Mouse (Mus musculus) limb, embryonic 14.5 days (tissue): ENCODE data around the gene Carm1. TPM values are rescaled to one million over a fixed set of nuclear protein-coding genes. Genes with fewer than 3 reads are reported as not detected.
"Not testable (repeated sequence)": the region's sequence is repeated elsewhere in the genome, so short reads cannot be mapped to it uniquely, and the experiment has no call there.

Experiments
- ATAC-seq: fragments of 200-750 bp; cut with Nextera tagmentation; 2 replicates; pipeline ENCODE4 v1.8.0; 2017; ENCODE audit warnings: low read depth, moderate number of reproducible peaks, moderate TSS enrichment; ENCODE audit not compliant: low FRiP score
- DNase-seq: peaks from one replicate; pipeline ENCODE4 v3.0.0-alpha.2; 2015; ENCODE audit warnings: low spot score
- H3K27ac ChIP-seq: fragments of 300-500 bp; sonication (generic); replicated peaks from 2 replicates; pipeline ENCODE4 v1.5.1; 2014; ENCODE audit warnings: low read depth, mild to moderate bottlenecking, low read length, moderate library complexity, mixed read lengths
- H3K27me3 ChIP-seq: fragments of 300-500 bp; sonication (generic); 2 replicates; pipeline ENCODE4 v1.6.1; 2014; ENCODE audit warnings: low read length, mixed read lengths; ENCODE audit not compliant: control insufficient read depth, insufficient read depth
- H3K36me3 ChIP-seq: fragments of 300-500 bp; sonication (generic); 2 replicates; pipeline ENCODE4 v1.6.1; 2014; ENCODE audit warnings: mild to moderate bottlenecking, low read length, moderate library complexity, mixed read lengths; ENCODE audit not compliant: control insufficient read depth, insufficient read depth
- H3K4me1 ChIP-seq: fragments of 300-500 bp; sonication (generic); 2 replicates; pipeline ENCODE4 v1.6.1; 2014; ENCODE audit warnings: antibody characterized with exemption, low read length, mixed read lengths; ENCODE audit not compliant: control insufficient read depth, insufficient read depth
- H3K4me2 ChIP-seq: fragments of 300-500 bp; sonication (generic); replicated peaks from 2 replicates; pipeline ENCODE4 v1.6.1; 2014; ENCODE audit warnings: low read depth, mild to moderate bottlenecking, low read length, moderate library complexity; ENCODE audit not compliant: severe bottlenecking
- H3K4me3 ChIP-seq: fragments of 300-500 bp; sonication (generic); replicated peaks from 2 replicates; pipeline ENCODE4 v1.5.1; 2014; ENCODE audit warnings: low read length
- H3K9ac ChIP-seq: fragments of 300-500 bp; sonication (generic); 2 replicates; pipeline ENCODE4 v1.6.1; 2014; ENCODE audit warnings: mild to moderate bottlenecking, low read depth, low read length, moderate library complexity; ENCODE audit not compliant: severe bottlenecking
- H3K9me3 ChIP-seq: fragments of 300-500 bp; sonication (generic); 2 replicates; pipeline ENCODE4 v1.6.1; 2016; ENCODE audit warnings: low read length; ENCODE audit not compliant: control insufficient read depth
- POLR2A ChIP-seq: fragments of 200-500 bp; IDR thresholded peaks from 2 replicates; pipeline ENCODE4 v1.8.0; 2012; ENCODE audit warnings: inconsistent platforms, mild to moderate bottlenecking, moderate library complexity, borderline replicate concordance; ENCODE audit not compliant: insufficient read depth, insufficient read length; ENCODE audit errors: extremely low read depth
- WGBS: fragments of 180-500 bp; shearing (Covaris S2); extraction: QIAGEN DNeasy Blood & Tissue Kit; methylation state at CpG from one replicate; pipeline ENCODE4 v1.1.7; 2014; 5-methylcytosine and 5-hydroxymethylcytosine counted together
- polyA plus RNA-seq, 2 experiments: library from polyadenylated mRNA; depleted of rRNA in 1 of 2; stranded (reverse) in 1 of 2; unstranded in 1 of 2; fragments of >200 nt; fragmentation: Nextera tagmentation in 1 of 2; extraction: Ambion mirVana in 1 of 2; gene quantifications; 2 replicates each; pipeline versions ENCODE4 v1.2.1 to v1.2.3; 2012 to 2014

The Carm1 gene
- polyA plus RNA-seq, 2 experiments = 71.5 to 171 TPM

GRCm38 (mm10) chr9:21537009-21537408 lies 9.7 kb upstream of the Carm1 start:
- no peak overlapping the region for H3K27ac ChIP-seq
- ATAC-seq = no peak
- no peak for DNase-seq
- H3K4me1 ChIP-seq = no peaks in the 10 kb centered on the region
- H3K9ac ChIP-seq = no peak overlapping the region
- H3K36me3 ChIP-seq = no peaks in the 10 kb centered on the region
- H3K27me3 ChIP-seq = no peaks in the 10 kb centered on the region
- H3K4me3 ChIP-seq = no peak overlapping the region
- no peak overlapping the region for H3K4me2 ChIP-seq
- 75% methylated on average over 4 of the region's 4 CpGs for WGBS
- TF ChIP-seq POLR2A = no peak
- H3K9me3 ChIP-seq = no peaks in the 10 kb centered on the region

- no peak for ATAC-seq
- no peak for TF ChIP-seq POLR2A
- H3K4me1 ChIP-seq = peaks cover 7% of the 10 kb centered on the region
- no peaks in the 10 kb centered on the region for H3K36me3 ChIP-seq
- no peak overlapping the region for H3K4me3 ChIP-seq
- no peak overlapping the region for H3K4me2 ChIP-seq
- H3K27me3 ChIP-seq = no peaks in the 10 kb centered on the region
- no peak overlapping the region for H3K27ac ChIP-seq
- 84% methylated on average over 7 of the region's 7 CpGs for WGBS
- no peak for DNase-seq
- no peaks in the 10 kb centered on the region for H3K9me3 ChIP-seq
- no peak overlapping the region for H3K9ac ChIP-seq
Measured at GRCm38 (mm10) chr9:21539981-21540753, 6.5 kb upstream of the Carm1 start.

- not testable (repeated sequence) for H3K4me2 ChIP-seq, H3K27ac ChIP-seq, H3K4me3 ChIP-seq, H3K9ac ChIP-seq, H3K9me3 ChIP-seq, H3K36me3 ChIP-seq, H3K4me1 ChIP-seq, ATAC-seq, H3K27me3 ChIP-seq, DNase-seq
- 78% methylated on average over 2 of the region's 2 CpGs for WGBS
Measured at GRCm38 (mm10) chr9:21542001-21542400, 4.7 kb upstream of the Carm1 start.

- H3K4me2 ChIP-seq = peak overlapping the region; percentile 50
- ATAC-seq (peak; percentile 76), DNase-seq (no peak)
- H3K4me1 ChIP-seq = peaks cover 21% of the 10 kb centered on the region
- 8% methylated on average over 9 of the region's 9 CpGs for WGBS
- peaks cover 7% of the 10 kb centered on the region; the same call in 1 of the 2 replicates for H3K36me3 ChIP-seq
- peak overlapping the region; percentile 41 for H3K9ac ChIP-seq
- peak overlapping the region; percentile 99 for H3K27ac ChIP-seq
- H3K9me3 ChIP-seq = no peaks in the 10 kb centered on the region
- H3K27me3 ChIP-seq = no peaks in the 10 kb centered on the region
- H3K4me3 ChIP-seq = peak overlapping the region; percentile 88
- TF ChIP-seq POLR2A = peak; percentile 45; the same call in 1 of the 2 replicates
Measured at GRCm38 (mm10) chr9:21545351-21545915, 1.3 kb upstream of the Carm1 start.

GRCm38 (mm10) chr9:21545916-21546788 lies 542 bp upstream of the Carm1 start:
- Histone ChIP-seq H3K27ac (peak overlapping the region; percentile 99), H3K36me3 (peaks cover 14% of the 10 kb centered on the region; the same call in 1 of the 2 replicates), H3K27me3 (no peaks in the 10 kb centered on the region), H3K4me2 (peak overlapping the region; percentile 50), H3K4me3 (peak overlapping the region; percentile 88), H3K9ac (peak overlapping the region; percentile 41), H3K4me1 (peaks cover 21% of the 10 kb centered on the region), H3K9me3 (no peaks in the 10 kb centered on the region)
- peak; percentile 99 for DNase-seq
- peak; percentile 93 for ATAC-seq
- TF ChIP-seq POLR2A = peak; percentile 37; the same call in 1 of the 2 replicates
- WGBS = under 1% methylated on average over 45 of the region's 67 CpGs
